Comparison of ENCODE assay signal across 27 mouse cellular contexts in the genomic region with DNA sequence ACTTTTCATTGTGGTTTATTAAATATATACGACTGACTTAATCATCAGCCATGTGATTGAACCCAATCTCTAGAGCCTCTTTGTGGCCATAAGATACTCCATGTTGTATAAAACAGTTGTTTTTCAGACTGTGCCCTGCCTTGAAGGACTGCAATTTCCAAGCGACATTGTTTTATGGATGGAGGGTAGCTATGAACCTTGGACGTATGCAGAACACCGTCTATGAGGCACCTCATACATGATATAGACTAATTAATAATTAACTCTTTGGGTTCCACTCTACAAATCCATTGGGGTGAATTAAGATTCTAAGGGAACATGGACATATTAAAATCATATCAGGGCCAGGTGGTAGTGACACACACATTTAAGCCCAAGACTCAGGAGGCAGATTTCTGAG. TPM values are rescaled to one million over a fixed set of nuclear protein-coding genes. Genes with fewer than 3 reads are reported as not detected.
DNase-seq lines count a peak whose midpoint lies in the region; ATAC-seq and TF ChIP-seq lines count a peak whose summit lies in the region.
"Had no signal": no experiment of that assay in that cellular context is flagged by ENCODE, and none has a peak within 500 bp of the region (broad histone marks: within the 10 kb centered on the region; RNA-seq: fewer than 3 reads in every experiment).

No protein-coding gene starts in this region.

- peak; percentile 42 for DNase-seq in heart, adult 11 months
- DNase-seq in heart, adult 2 months: no peak
- no peak for DNase-seq in lung, postnatal 4 days
- DNase-seq: adrenal gland, adult 2 months; adrenal gland, postnatal 10 days; adrenal gland, postnatal 25 days; B cell, adult 2 months; cerebellum, adult 11 months; cerebellum, adult 18-20 months; cerebellum, adult 8-10 months; cerebellum, adult 9-11 months; cerebellum, postnatal 14 days; cerebellum, postnatal 36 days; embryo, embryonic 11 days had no signal

- no peak overlapping the region for H3K4me3 ChIP-seq in heart, adult 2 months
- no peak overlapping the region for H3K4me3 ChIP-seq in intestine, postnatal 0 days (ENCODE audit: low read depth, low read length)
- H3K4me3 ChIP-seq: embryonic facial prominence, embryonic 13.5 days; embryonic facial prominence, embryonic 15.5 days; erythroblast, embryonic 14.5 days; forebrain, embryonic 10.5 days; forebrain, embryonic 12.5 days had no signal

- H3K27ac ChIP-seq in heart, adult 2 months: no peak overlapping the region
- 0 out of 2 replicates have a peak overlapping the region, but pooled peaks have one; percentile 28 for H3K27ac ChIP-seq in intestine, postnatal 0 days (ENCODE audit: low read depth, low read length)
- H3K27ac ChIP-seq: embryonic facial prominence, embryonic 13.5 days; embryonic facial prominence, embryonic 15.5 days; forebrain, embryonic 10.5 days; forebrain, embryonic 12.5 days had no signal

- H3K27me3 ChIP-seq in heart, adult 2 months (ENCODE audit: control insufficient read depth, insufficient read depth, low read length): no peaks in the 10 kb centered on the region
- no peaks in the 10 kb centered on the region for H3K27me3 ChIP-seq in intestine, postnatal 0 days (replicated peaks; ENCODE audit: control insufficient read depth, insufficient read depth, low read length)
- H3K27me3 ChIP-seq: embryonic facial prominence, embryonic 13.5 days; embryonic facial prominence, embryonic 15.5 days; forebrain, embryonic 12.5 days had no signal

- TF ChIP-seq CTCF in heart, adult 2 months (IDR thresholded peaks at IDR 0.05): no peak
- TF ChIP-seq CTCF in intestine, postnatal 0 days (IDR thresholded peaks at IDR 0.05; ENCODE audit: low read depth): no peak

- intact Hi-C loops in heart, adult 2 months (cut with DNase I): no loop called here

- no peak overlapping the region for H3K9ac ChIP-seq in heart, adult 2 months (ENCODE audit: low read depth, low read length)
- no peak overlapping the region for H3K9ac ChIP-seq in intestine, postnatal 0 days (ENCODE audit: low read depth, low read length)
- H3K9ac ChIP-seq: embryonic facial prominence, embryonic 13.5 days; embryonic facial prominence, embryonic 15.5 days; forebrain, embryonic 12.5 days had no signal

- no peaks in the 10 kb centered on the region for H3K4me1 ChIP-seq in heart, adult 2 months (ENCODE audit: control insufficient read depth, insufficient read depth, low read length)
- 0 out of 2 replicates have a peak, but pooled peaks cover 3% of the 10 kb centered on the region for H3K4me1 ChIP-seq in intestine, postnatal 0 days (replicated peaks; ENCODE audit: control insufficient read depth, insufficient read depth, low read length)
- H3K4me1 ChIP-seq: embryonic facial prominence, embryonic 13.5 days; embryonic facial prominence, embryonic 15.5 days; forebrain, embryonic 12.5 days had no signal

- 0 out of 2 replicates have a peak, but pooled peaks cover 3% of the 10 kb centered on the region for H3K9me3 ChIP-seq in intestine, postnatal 0 days (ENCODE audit: control insufficient read depth)
- H3K9me3 ChIP-seq: embryonic facial prominence, embryonic 13.5 days; embryonic facial prominence, embryonic 15.5 days; forebrain, embryonic 12.5 days had no signal

- peak; percentile 73 for ATAC-seq in intestine, postnatal 0 days
- no peak for ATAC-seq in CD4-positive, CD25-positive, alpha-beta regulatory T cell, adult 4 months
- ATAC-seq: forebrain, embryonic 14.5 days; forebrain, embryonic 16.5 days had no signal

- TF ChIP-seq EP300 in heart, adult 2 months (IDR thresholded peaks at IDR 0.05; ENCODE audit: insufficient read depth, low read depth, low read length): no peak

- TF ChIP-seq POLR2A in heart, adult 2 months (IDR thresholded peaks at IDR 0.05; ENCODE audit: insufficient read depth, low read depth, low read length): no peak

- WGBS in heart, adult 2 months: 89% methylated on average over 4 of the region's 4 CpGs
- WGBS in intestine, postnatal 0 days: 46% methylated on average over 4 of the region's 4 CpGs

- H3K79me2 ChIP-seq in heart, adult 2 months (replicated peaks; ENCODE audit: control insufficient read depth, insufficient read depth, low read length): no peaks in the 10 kb centered on the region

- no peak overlapping the region for H3K4me2 ChIP-seq in intestine, postnatal 0 days (replicated peaks; ENCODE audit: low read depth)
- H3K4me2 ChIP-seq: embryonic facial prominence, embryonic 13.5 days; embryonic facial prominence, embryonic 15.5 days; forebrain, embryonic 12.5 days had no signal

- H3K36me3 ChIP-seq in heart, adult 2 months (ENCODE audit: control insufficient read depth, insufficient read depth, low read length): no peaks in the 10 kb centered on the region
- no peaks in the 10 kb centered on the region for H3K36me3 ChIP-seq in intestine, postnatal 0 days (ENCODE audit: control insufficient read depth, insufficient read depth)
- H3K36me3 ChIP-seq: embryonic facial prominence, embryonic 13.5 days; embryonic facial prominence, embryonic 15.5 days; forebrain, embryonic 10.5 days; forebrain, embryonic 12.5 days had no signal

RNA-seq across cellular contexts. Expression of gene Henmt1, which starts 14.0 kb away (rescaled TPM):
- not detected for total RNA-seq in heart, adult 2 months (2021)
- not detected in 2 replicates for polyA plus RNA-seq in heart, adult 2 months (2012; rRNA removed)
- 0.29 and 0.38 TPM in 2 replicates for polyA plus RNA-seq in intestine, postnatal 0 days (2015; fragmentation: Nextera tagmentation; extraction: Ambion mirVana)
- polyA plus RNA-seq in CD4-positive, CD25-positive, alpha-beta regulatory T cell, adult 4 months (2017; shearing (Covaris generic)): 1 to 10 TPM in 1 of 2 experiments, not detected in 1; 2.3 TPM
- total RNA-seq: adrenal gland, adult 2 months; adrenal gland, postnatal 10 days; adrenal gland, postnatal 25 days; common myeloid progenitor, adult 5-6 weeks; MEL had no signal
- polyA plus RNA-seq: adrenal gland, adult 2 months; erythroblast, embryonic 14.5 days had no signal

RNA-seq across cellular contexts. Expression of gene Prpf38b, which starts 14.2 kb away (rescaled TPM):
- 10 to 100 TPM; 17.3 to 21.1 TPM for total RNA-seq in heart, adult 2 months (2021)
- 13.6 and 17.8 TPM in 2 replicates for polyA plus RNA-seq in heart, adult 2 months (2012; rRNA removed)
- 29.5 and 38.0 TPM in 2 replicates for polyA plus RNA-seq in intestine, postnatal 0 days (2015; fragmentation: Nextera tagmentation; extraction: Ambion mirVana)
- polyA plus RNA-seq in CD4-positive, CD25-positive, alpha-beta regulatory T cell, adult 4 months (2017; shearing (Covaris generic)): 100 to 1,000 TPM; 117 to 127 TPM

RNA-seq across cellular contexts. Expression of gene Gm9857, which starts 14.6 kb away (rescaled TPM):
- total RNA-seq in heart, adult 2 months (2021): not detected
- not detected in 2 replicates for polyA plus RNA-seq in heart, adult 2 months (2012; rRNA removed)
- not detected in 2 replicates for polyA plus RNA-seq in intestine, postnatal 0 days (2015; fragmentation: Nextera tagmentation; extraction: Ambion mirVana)
- polyA plus RNA-seq in CD4-positive, CD25-positive, alpha-beta regulatory T cell, adult 4 months (2017; shearing (Covaris generic)): not detected
- total RNA-seq: adrenal gland, adult 2 months; adrenal gland, postnatal 10 days; adrenal gland, postnatal 25 days; adrenal gland, postnatal 4 days; common myeloid progenitor, adult 5-6 weeks; MEL had no signal
- polyA plus RNA-seq: adrenal gland, adult 2 months; embryonic facial prominence, embryonic 11.5 days; embryonic facial prominence, embryonic 13.5 days; erythroblast, embryonic 14.5 days; forebrain, embryonic 10.5 days; forebrain, embryonic 12.5 days; forebrain, embryonic 14.5 days had no signal

RNA-seq across cellular contexts. Expression of gene Fndc7, which starts 35.9 kb away (rescaled TPM):
- under 1 TPM; 0.08 to 0.16 TPM for total RNA-seq in heart, adult 2 months (2021)
- 0.27 and 0.47 TPM in 2 replicates for polyA plus RNA-seq in heart, adult 2 months (2012; rRNA removed)
- 0.05 TPM in 1 of 2 replicates, not detected in the other for polyA plus RNA-seq in intestine, postnatal 0 days (2015; fragmentation: Nextera tagmentation; extraction: Ambion mirVana)
- polyA plus RNA-seq in CD4-positive, CD25-positive, alpha-beta regulatory T cell, adult 4 months (2017; shearing (Covaris generic)): under 1 TPM; 0.22 to 0.68 TPM
- total RNA-seq: MEL had no signal
- polyA plus RNA-seq: embryonic facial prominence, embryonic 11.5 days; erythroblast, embryonic 14.5 days; forebrain, embryonic 10.5 days; forebrain, embryonic 12.5 days; forebrain, embryonic 14.5 days; forebrain, embryonic 16.5 days had no signal
